ENCODE assay signal across 8 mouse cellular contexts in genomic region chr11:98446213-98446561, GRCm38 (mm10). TPM values are rescaled to one million over a fixed set of nuclear protein-coding genes. Genes with fewer than 3 reads are reported as not detected.
A peak's percentile ranks its signal among the peaks of the same experiment; 100 is the strongest.
DNase-seq lines count a peak whose midpoint lies in the region; ATAC-seq lines count a peak whose summit lies in the region.

Gene Grb7 (plus strand): TSS chr11:98446394.

- DNase-seq in kidney, adult 8-10 months: no peak
- DNase-seq in embryonic facial prominence, embryonic 14.5 days (ENCODE audit: low spot score): no peak
- no peak for DNase-seq in hindbrain, embryonic 14.5 days (ENCODE audit: low spot score)
- no peak for DNase-seq in cerebellum, postnatal 10 days
- no peak for DNase-seq in ovary, postnatal 10 days (ENCODE audit: low spot score)
- DNase-seq in cerebellum, postnatal 25 days: no peak

- peak within 1 kb of the TSS; percentile 96 for H3K27ac ChIP-seq in kidney, embryonic 15.5 days
- peak within 1 kb of the TSS; percentile 11; the same call in 1 of the 2 replicates for H3K27ac ChIP-seq in embryonic facial prominence, embryonic 14.5 days (replicated peaks; ENCODE audit: low read depth, low read length)
- H3K27ac ChIP-seq in hindbrain, embryonic 14.5 days: no peak within 1 kb of the TSS
- H3K27ac ChIP-seq in midbrain, embryonic 12.5 days (replicated peaks): no peak within 1 kb of the TSS

- H3K4me1 ChIP-seq in kidney, embryonic 15.5 days: peaks cover 52% of the 10 kb centered on the region
- H3K4me1 ChIP-seq in embryonic facial prominence, embryonic 14.5 days (ENCODE audit: control insufficient read depth, insufficient read depth, low read length): no peaks in the 10 kb centered on the region
- no peaks in the 10 kb centered on the region; the same call in 1 of the 2 replicates for H3K4me1 ChIP-seq in hindbrain, embryonic 14.5 days (replicated peaks; ENCODE audit: control insufficient read depth, insufficient read depth, low read length)
- H3K4me1 ChIP-seq in midbrain, embryonic 12.5 days: peaks cover 14% of the 10 kb centered on the region; the same call in 1 of the 2 replicates

- H3K4me3 ChIP-seq in kidney, embryonic 15.5 days (replicated peaks): peak within 1 kb of the TSS; percentile 47
- H3K4me3 ChIP-seq in embryonic facial prominence, embryonic 14.5 days (ENCODE audit: low read depth, low read length): peak within 1 kb of the TSS; percentile 27
- peak within 1 kb of the TSS; percentile 14; the same call in 1 of the 2 replicates for H3K4me3 ChIP-seq in hindbrain, embryonic 14.5 days (replicated peaks; ENCODE audit: low read length)
- no peak within 1 kb of the TSS for H3K4me3 ChIP-seq in midbrain, embryonic 12.5 days

- H3K4me2 ChIP-seq in kidney, embryonic 15.5 days: peak within 1 kb of the TSS; percentile 50
- peak within 1 kb of the TSS; percentile 42 for H3K4me2 ChIP-seq in embryonic facial prominence, embryonic 14.5 days (ENCODE audit: low read depth, low read length)
- H3K4me2 ChIP-seq in hindbrain, embryonic 14.5 days (replicated peaks): peak within 1 kb of the TSS; percentile 30
- peak within 1 kb of the TSS; percentile 23; the same call in 1 of the 2 replicates for H3K4me2 ChIP-seq in midbrain, embryonic 12.5 days (replicated peaks)

- 3% methylated on average over 5 of the region's 5 CpGs for WGBS in kidney, embryonic 15.5 days
- WGBS in embryonic facial prominence, embryonic 14.5 days: 2% methylated on average over 5 of the region's 5 CpGs
- 11% methylated on average over 5 of the region's 5 CpGs for WGBS in hindbrain, embryonic 14.5 days
- WGBS in midbrain, embryonic 12.5 days: 7% methylated on average over 5 of the region's 5 CpGs

- peak within 1 kb of the TSS; percentile 35 for H3K9ac ChIP-seq in kidney, embryonic 15.5 days
- peak within 1 kb of the TSS; percentile 15 for H3K9ac ChIP-seq in embryonic facial prominence, embryonic 14.5 days (ENCODE audit: low read depth, low read length)
- H3K9ac ChIP-seq in hindbrain, embryonic 14.5 days: no peak within 1 kb of the TSS; the same call in 1 of the 2 replicates
- H3K9ac ChIP-seq in midbrain, embryonic 12.5 days (replicated peaks): peak within 1 kb of the TSS; percentile 24; the same call in 1 of the 2 replicates

- no peaks in the 10 kb centered on the region for H3K9me3 ChIP-seq in kidney, embryonic 15.5 days (replicated peaks)
- H3K9me3 ChIP-seq in embryonic facial prominence, embryonic 14.5 days (ENCODE audit: control insufficient read depth, low read length): no peaks in the 10 kb centered on the region
- H3K9me3 ChIP-seq in hindbrain, embryonic 14.5 days (ENCODE audit: control insufficient read depth, low read length): no peaks in the 10 kb centered on the region
- no peaks in the 10 kb centered on the region for H3K9me3 ChIP-seq in midbrain, embryonic 12.5 days

- H3K27me3 ChIP-seq in kidney, embryonic 15.5 days: peaks cover 29% of the 10 kb centered on the region
- peaks cover 28% of the 10 kb centered on the region for H3K27me3 ChIP-seq in embryonic facial prominence, embryonic 14.5 days (replicated peaks; ENCODE audit: control insufficient read depth, insufficient read depth, low read length)
- peaks cover 41% of the 10 kb centered on the region for H3K27me3 ChIP-seq in hindbrain, embryonic 14.5 days (ENCODE audit: control insufficient read depth, insufficient read depth, low read length)
- H3K27me3 ChIP-seq in midbrain, embryonic 12.5 days: peaks cover 57% of the 10 kb centered on the region

- ATAC-seq in kidney, embryonic 15.5 days (replicated peaks; ENCODE audit: low FRiP score): peak; percentile 44
- no peak for ATAC-seq in embryonic facial prominence, embryonic 14.5 days (ENCODE audit: low read depth)
- no peak for ATAC-seq in hindbrain, embryonic 14.5 days (ENCODE audit: low FRiP score)
- ATAC-seq in midbrain, embryonic 12.5 days (ENCODE audit: low FRiP score, low read depth): no peak

- H3K36me3 ChIP-seq in kidney, embryonic 15.5 days: peaks cover 3% of the 10 kb centered on the region; the same call in 1 of the 2 replicates
- H3K36me3 ChIP-seq in embryonic facial prominence, embryonic 14.5 days (ENCODE audit: control insufficient read depth, insufficient read depth, low read length): no peaks in the 10 kb centered on the region
- H3K36me3 ChIP-seq in hindbrain, embryonic 14.5 days (replicated peaks; ENCODE audit: control insufficient read depth, insufficient read depth): no peaks in the 10 kb centered on the region
- no peaks in the 10 kb centered on the region for H3K36me3 ChIP-seq in midbrain, embryonic 12.5 days

RNA-seq across cellular contexts. Expression of gene Grb7, which starts in this region (rescaled TPM):
- polyA plus RNA-seq in kidney, embryonic 15.5 days (2015; fragmentation: Nextera tagmentation; extraction: Ambion mirVana): 68.8 and 69.8 TPM in 2 replicates
- 8.3 and 8.8 TPM in 2 replicates for polyA plus RNA-seq in embryonic facial prominence, embryonic 14.5 days (2014; fragmentation: Nextera tagmentation; extraction: Ambion mirVana)
- 1.1 and 1.3 TPM in 2 replicates for polyA plus RNA-seq in hindbrain, embryonic 14.5 days (2014; fragmentation: Nextera tagmentation; extraction: Ambion mirVana)
- polyA plus RNA-seq in midbrain, embryonic 12.5 days (2016; fragmentation: Nextera tagmentation; extraction: Ambion mirVana): 0.43 and 0.75 TPM in 2 replicates

Comparison
In these comparisons a context has a peak if more than half of its experiments do, and no peak if none do; other contexts are left out.
1. H3K27ac ChIP-seq: peak in kidney, embryonic 15.5 days (single experiment) and embryonic facial prominence, embryonic 14.5 days (single experiment); none in hindbrain, embryonic 14.5 days (single experiment) and midbrain, embryonic 12.5 days (single experiment).
2. Peak in every context shown above with its lines, with median percentiles within 50 percentile points of each other: H3K4me2 ChIP-seq.